In genomic region chr7:97765181-97765962, GRCm38 (mm10) we compare ENCODE assay signal across 11 mouse cellular contexts. TPM values are rescaled to one million over a fixed set of nuclear protein-coding genes. Genes with fewer than 3 reads are reported as not detected.
A peak's percentile ranks its signal among the peaks of the same experiment; 100 is the strongest.
DNase-seq lines count a peak whose midpoint lies in the region; ATAC-seq lines count a peak whose summit lies in the region.
"Had no signal": no experiment of that assay in that cellular context is flagged by ENCODE, and none has a peak within 500 bp of the region (broad histone marks: within the 10 kb centered on the region; RNA-seq: fewer than 3 reads in every experiment).

No protein-coding gene starts in this region.

- no peaks in the 10 kb centered on the region for H3K27me3 ChIP-seq in heart, embryonic 12.5 days (replicated peaks)
- no peaks in the 10 kb centered on the region for H3K27me3 ChIP-seq in liver, embryonic 16.5 days (ENCODE audit: control insufficient read depth, insufficient read depth, low read depth, low read length)
- H3K27me3 ChIP-seq: CH12.LX; lung, embryonic 15.5 days had no signal

- DNase-seq in heart, adult 18-20 months, result peak; percentile 51 to 64
- peak; percentile 75 for DNase-seq in 3134 (ENCODE audit: extremely low read depth, insufficient read length, low spot score)
- peak; percentile 61 for DNase-seq in adrenal gland, postnatal 25 days
- DNase-seq in embryo, embryonic 11 days, result no peak
- DNase-seq in gastrocnemius, postnatal 25 days, result no peak
- DNase-seq in thymus, postnatal 4 days, result no peak

- no peak overlapping the region for H3K27ac ChIP-seq in heart, embryonic 12.5 days (ENCODE audit: poor library complexity, severe bottlenecking)
- 0 out of 2 replicates have a peak overlapping the region, but pooled peaks have one; percentile 9 for H3K27ac ChIP-seq in liver, embryonic 16.5 days (ENCODE audit: low read length)
- H3K27ac ChIP-seq: lung, embryonic 15.5 days had no signal

- no peaks in the 10 kb centered on the region for H3K9me3 ChIP-seq in heart, embryonic 12.5 days (replicated peaks)
- no peaks in the 10 kb centered on the region for H3K9me3 ChIP-seq in liver, embryonic 16.5 days (replicated peaks; ENCODE audit: control insufficient read depth, low read length)
- H3K9me3 ChIP-seq: lung, embryonic 15.5 days had no signal

- H3K4me1 ChIP-seq in heart, embryonic 12.5 days (replicated peaks), result no peaks in the 10 kb centered on the region
- no peaks in the 10 kb centered on the region; the same call in 1 of the 2 replicates for H3K4me1 ChIP-seq in liver, embryonic 16.5 days (ENCODE audit: control insufficient read depth, low read depth, low read length)
- H3K4me1 ChIP-seq: lung, embryonic 15.5 days had no signal

- 80% methylated on average over 21 of the region's 21 CpGs for WGBS in heart, embryonic 12.5 days
- WGBS in liver, embryonic 16.5 days (ENCODE audit: insufficient replicate concordance), result 47% methylated on average over 21 of the region's 21 CpGs

- no peak overlapping the region for H3K9ac ChIP-seq in heart, embryonic 12.5 days
- no peak overlapping the region for H3K9ac ChIP-seq in liver, embryonic 16.5 days (ENCODE audit: low read depth, low read length)
- H3K9ac ChIP-seq: lung, embryonic 15.5 days had no signal

- no peak for ATAC-seq in heart, embryonic 12.5 days (ENCODE audit: insufficient number of reproducible peaks, low FRiP score)
- ATAC-seq in liver, embryonic 16.5 days (ENCODE audit: low read depth), result no peak
- ATAC-seq: forebrain, embryonic 16.5 days had no signal

- H3K4me3 ChIP-seq in heart, embryonic 12.5 days, result no peak overlapping the region
- H3K4me3 ChIP-seq in liver, embryonic 16.5 days (ENCODE audit: low read depth, low read length), result no peak overlapping the region
- H3K4me3 ChIP-seq: lung, embryonic 15.5 days had no signal

- H3K36me3 ChIP-seq in heart, embryonic 12.5 days, result no peaks in the 10 kb centered on the region
- no peaks in the 10 kb centered on the region for H3K36me3 ChIP-seq in liver, embryonic 16.5 days (ENCODE audit: control insufficient read depth, insufficient read depth)
- H3K36me3 ChIP-seq: lung, embryonic 15.5 days had no signal

- H3K4me2 ChIP-seq in heart, embryonic 12.5 days, result no peak overlapping the region
- H3K4me2 ChIP-seq in liver, embryonic 16.5 days (ENCODE audit: low read depth, low read length), result peak overlapping the region; percentile 17; the same call in 1 of the 2 replicates
- H3K4me2 ChIP-seq: lung, embryonic 15.5 days had no signal

RNA-seq across cellular contexts. Expression of gene Pak1, which starts 23.0 kb away (rescaled TPM):
- 1 to 10 TPM; 1.5 to 2.2 TPM for total RNA-seq in heart, adult 18-20 months (2021)
- polyA plus RNA-seq in heart, embryonic 12.5 days (2016; fragmentation: Nextera tagmentation; extraction: Ambion mirVana), result 5.7 TPM in 2 replicates
- 20.5 and 26.5 TPM in 2 replicates for total RNA-seq in adrenal gland, postnatal 25 days (2021)
- polyA plus RNA-seq in liver, embryonic 16.5 days (2015; fragmentation: Nextera tagmentation; extraction: Ambion mirVana), result 9.3 and 10.1 TPM in 2 replicates
- total RNA-seq in gastrocnemius, postnatal 25 days (2021), result 10 to 100 TPM; 20.3 to 27.7 TPM

RNA-seq across cellular contexts. Expression of gene Aqp11, which starts 27.3 kb away (rescaled TPM):
- total RNA-seq in heart, adult 18-20 months (2021), result 1 to 10 TPM; 1.5 to 1.7 TPM
- 2.5 TPM in 2 replicates for polyA plus RNA-seq in heart, embryonic 12.5 days (2016; fragmentation: Nextera tagmentation; extraction: Ambion mirVana)
- 4.0 and 5.2 TPM in 2 replicates for total RNA-seq in adrenal gland, postnatal 25 days (2021)
- polyA plus RNA-seq in liver, embryonic 16.5 days (2015; fragmentation: Nextera tagmentation; extraction: Ambion mirVana), result 42.6 and 49.8 TPM in 2 replicates
- 1 to 10 TPM in 1 of 2 experiments, under 1 TPM in 1; 0.82 to 1.2 TPM for total RNA-seq in gastrocnemius, postnatal 25 days (2021)

Comparison
In these comparisons a context has a peak if more than half of its experiments do, and no peak if none do; other contexts are left out.
1. DNase-seq: peak in heart, adult 18-20 months (2 of 2), 3134 (single experiment) and adrenal gland, postnatal 25 days (single experiment); none in embryo, embryonic 11 days (single experiment), gastrocnemius, postnatal 25 days (single experiment) and thymus, postnatal 4 days (single experiment).